Mouse (Mus musculus): Measurements from ENCODE around the gene Nup153.
A peak's percentile ranks its signal among the peaks of the same experiment; 100 is the strongest.

Nup153 gene

GRCm38 (mm10) chr13:46727038-46727836, 503 bp downstream of the Nup153 start:
- peak in 1 of 2 experiments; percentile 72 for DNase-seq

DNA sequence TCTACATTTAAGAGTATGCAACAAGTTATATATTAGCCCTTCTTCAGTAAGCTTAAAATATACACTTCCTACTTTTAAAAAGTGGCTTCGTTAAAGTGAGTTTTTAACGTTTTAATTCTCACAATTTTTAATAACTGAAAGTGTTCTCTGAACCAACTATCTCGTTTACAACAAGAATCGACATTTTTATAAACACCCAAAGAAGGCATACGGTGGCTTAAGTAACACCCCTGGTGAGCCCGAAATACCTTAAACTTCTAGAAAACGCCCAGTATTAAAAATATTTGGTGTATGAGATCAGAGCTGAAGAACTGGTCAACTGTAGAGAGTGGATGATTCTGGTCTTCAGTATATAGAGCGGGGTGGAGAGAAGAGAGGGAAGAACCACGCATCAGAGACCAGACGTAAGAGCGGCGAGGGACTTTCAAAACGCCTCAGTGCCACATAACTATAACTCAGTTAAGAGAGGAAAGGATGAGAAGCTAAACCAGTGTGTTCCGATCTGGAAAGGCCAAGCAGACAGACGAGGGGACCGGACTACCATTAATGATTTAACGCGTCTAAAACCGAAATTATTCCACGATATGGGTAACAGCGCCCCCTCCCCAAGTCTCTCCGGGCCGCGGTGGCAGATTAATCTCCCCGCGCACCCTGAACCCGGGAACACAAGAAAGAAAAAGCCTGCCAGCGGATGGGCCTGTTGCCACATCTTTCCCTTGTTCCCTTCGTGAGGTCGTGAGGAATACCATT, 1.3 kb downstream of the Nup153 start:
- DNase-seq, result peak in 1 of 2 experiments; percentile 23

DNA sequence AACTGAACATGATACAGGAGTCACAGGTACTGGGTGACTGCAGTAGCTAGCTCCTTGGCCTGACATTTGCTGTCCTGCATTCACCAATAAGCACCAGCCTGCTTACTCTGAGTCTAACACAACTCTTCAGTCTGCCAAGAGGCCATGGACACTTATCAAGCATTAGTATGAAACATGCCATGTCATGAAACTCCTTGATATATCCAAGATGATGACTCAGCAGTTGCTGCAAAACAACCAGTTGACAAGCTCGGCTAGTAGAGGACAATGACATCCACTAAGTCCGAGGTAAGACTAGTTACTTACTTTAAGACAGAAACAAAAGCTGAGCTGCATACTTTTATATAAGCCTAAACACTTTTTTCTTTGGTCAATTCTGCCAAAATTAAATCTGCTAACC, 2.5 kb downstream of the Nup153 start:
- no peak for DNase-seq

GRCm38 (mm10) chr13:46724371-46724770, 3.4 kb downstream of the Nup153 start:
- no peak for DNase-seq

DNA sequence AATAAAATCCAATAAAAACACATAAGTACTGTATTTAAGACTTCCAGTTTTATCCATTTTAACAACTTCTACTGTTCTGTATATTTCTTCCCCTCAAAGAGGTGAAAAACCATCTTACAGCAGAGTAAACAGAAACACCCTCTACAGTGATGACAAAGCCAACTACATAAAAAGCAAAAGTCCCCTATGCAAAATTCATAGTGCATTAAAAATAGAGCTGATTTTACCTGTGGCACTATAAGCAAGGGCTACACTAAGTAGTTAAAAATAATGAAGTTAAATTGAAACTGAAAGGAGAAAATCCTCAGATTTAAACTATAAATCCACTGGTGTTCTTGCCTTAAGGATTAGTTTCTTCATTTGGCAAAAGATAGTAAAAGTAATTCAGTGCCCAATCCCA, 6.7 kb downstream of the Nup153 start:
- no peak for DNase-seq

DNA sequence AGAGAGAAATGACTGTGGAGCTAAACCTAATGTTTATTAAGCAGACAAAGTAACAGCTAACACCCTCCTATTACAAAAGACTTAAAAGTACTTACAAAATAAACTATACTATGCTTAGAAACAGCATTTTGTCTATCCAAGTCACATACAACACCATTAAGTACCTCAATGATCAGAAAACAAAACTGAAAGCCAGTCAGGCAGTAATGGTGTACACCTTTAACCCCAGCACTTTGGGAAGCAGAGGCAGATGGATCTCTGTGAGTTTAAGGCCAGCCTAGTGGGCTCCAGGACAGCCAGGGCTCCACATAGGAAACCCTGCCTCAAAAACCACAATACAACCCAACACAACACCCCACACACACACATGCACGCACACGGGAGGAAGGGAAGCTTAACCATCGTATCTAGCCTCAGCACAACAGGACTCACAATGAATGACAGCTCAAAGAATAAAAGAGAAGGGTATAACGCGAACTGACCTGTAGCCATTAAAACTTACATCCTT, 8.8 kb downstream of the Nup153 start:
- no peak for DNase-seq

- no peak for DNase-seq
These were observed 11.6 kb downstream of the Nup153 start for GRCm38 (mm10) chr13:46715976-46716639.

GRCm38 (mm10) chr13:46713486-46713885, 14.3 kb downstream of the Nup153 start:
- no peak for DNase-seq

DNA sequence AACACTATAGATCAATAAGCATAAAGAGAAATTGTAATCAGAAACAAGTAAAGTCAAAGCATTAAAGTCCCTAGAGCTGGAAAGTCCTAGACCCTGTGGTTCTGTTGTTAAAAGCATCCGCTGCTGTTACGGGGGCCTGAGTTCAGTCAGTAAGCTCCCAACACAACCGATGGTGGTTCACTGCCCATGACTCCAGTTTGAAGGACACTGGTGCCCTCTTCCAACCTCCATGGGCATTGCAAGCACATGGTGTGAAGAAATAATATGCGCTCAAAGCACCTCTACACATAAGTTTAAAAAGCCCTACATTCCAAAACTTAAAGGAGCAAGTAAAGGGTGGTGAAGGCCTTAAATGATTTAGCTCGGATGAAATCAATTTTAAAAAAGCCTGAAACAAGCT, 24.6 kb downstream of the Nup153 start:
- DNase-seq, result peak in 1 of 2 experiments; percentile 13

DNA sequence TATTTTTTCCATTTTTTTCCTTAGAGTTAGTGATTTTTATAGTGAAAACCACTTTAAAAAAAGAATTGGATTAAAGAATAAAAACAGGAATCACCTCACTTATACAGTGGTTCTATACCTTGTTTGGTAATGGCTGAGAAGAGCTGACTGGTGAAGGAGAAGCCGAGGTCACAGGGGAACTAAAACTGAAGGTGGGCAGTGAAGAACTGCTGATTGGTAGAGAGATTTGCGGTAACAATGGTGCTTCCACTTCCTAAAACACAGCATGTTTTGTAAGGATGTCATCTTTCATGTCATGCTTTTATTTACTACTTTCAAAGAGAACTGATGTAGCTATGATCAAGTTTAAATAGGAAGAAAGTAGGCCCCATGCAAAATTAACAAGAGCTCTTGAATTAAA, 26.3 kb downstream of the Nup153 start:
- no peak for DNase-seq

DNA sequence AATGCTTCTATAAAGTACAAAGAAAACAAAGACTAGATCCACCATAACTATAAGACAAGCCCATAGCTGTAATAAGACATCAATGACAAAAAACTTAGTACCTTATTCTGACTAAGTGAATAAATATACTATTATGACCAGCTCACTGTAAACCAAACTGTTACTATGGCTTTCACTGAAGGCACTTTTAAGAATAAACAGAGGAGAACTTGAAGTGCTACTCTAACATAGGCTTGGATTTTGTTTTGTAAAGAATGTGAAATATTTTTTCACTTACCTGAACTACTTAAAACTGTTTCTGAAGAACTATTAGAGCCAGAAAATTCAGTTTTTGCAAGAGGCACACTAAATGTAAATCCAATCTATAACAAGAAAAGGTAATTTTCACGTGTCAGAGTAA, 28.4 kb downstream of the Nup153 start:
- no peak for DNase-seq

- DNase-seq, result no peak
These were observed 31.0 kb downstream of the Nup153 start for GRCm38 (mm10) chr13:46696788-46697187.

- no peak for DNase-seq
These were observed 31.8 kb downstream of the Nup153 start for GRCm38 (mm10) chr13:46695932-46696331.

DNA sequence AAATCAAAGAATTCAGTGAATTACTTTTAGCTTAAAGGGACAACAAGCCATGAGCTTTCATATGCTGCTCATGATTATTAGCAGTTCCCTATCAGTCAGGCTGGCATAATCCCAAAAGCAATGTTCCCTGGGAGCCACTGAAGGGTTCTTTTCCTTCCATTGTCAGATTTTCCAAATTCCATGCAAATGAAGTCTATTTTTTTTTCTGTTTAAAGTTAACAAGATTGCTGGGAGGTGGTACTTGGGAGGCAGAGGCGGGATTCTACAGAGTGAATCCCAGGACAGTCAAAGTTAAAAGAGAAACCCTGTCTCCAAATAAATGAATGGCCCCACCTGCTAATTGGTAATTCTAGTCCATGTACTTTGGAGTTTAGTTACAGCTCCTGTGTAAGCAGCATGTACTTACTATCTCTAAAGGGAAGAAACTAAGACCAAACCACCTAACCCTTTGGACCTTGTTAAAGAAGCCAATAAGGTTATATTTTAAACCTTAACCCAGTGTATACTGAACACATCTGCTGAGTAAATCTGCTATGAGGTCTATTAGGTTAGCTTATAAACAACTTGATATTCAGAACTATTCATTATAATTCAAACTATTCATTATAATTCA, 32.3 kb downstream of the Nup153 start:
- no peak for DNase-seq

DNA sequence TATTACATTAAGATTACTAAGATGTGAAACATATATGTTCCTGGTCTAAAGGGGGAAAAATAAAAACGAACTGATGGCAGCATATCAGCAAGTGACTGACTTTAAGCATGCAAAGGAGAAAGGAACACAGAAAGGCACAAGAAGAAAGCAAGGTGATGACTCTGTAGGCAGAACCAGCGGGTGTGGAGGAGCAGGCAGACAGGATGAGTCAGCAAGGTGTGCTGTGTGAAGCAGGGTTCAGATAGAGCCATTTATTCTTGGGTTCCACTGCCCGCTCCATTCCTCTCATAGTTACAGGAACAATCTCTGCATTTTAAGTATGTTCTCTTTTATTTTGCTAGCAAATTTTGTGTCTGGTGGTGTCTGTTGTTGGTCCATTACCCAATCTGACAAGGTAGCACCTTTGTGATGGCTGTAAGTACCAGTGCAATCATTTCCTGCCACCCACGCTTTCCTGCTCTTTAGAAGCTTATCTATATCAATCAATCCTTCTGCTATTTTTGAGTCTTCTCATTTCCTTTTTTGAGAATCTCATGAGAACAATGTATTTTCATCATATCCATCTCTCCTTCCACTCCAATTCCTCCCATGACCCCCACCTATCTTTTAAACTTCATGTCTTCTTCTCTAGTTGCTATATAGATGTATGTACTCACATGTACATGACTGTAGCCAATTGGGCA, 37.0 kb downstream of the Nup153 start:
- DNase-seq, result no peak

- no peak for DNase-seq
These were observed 44.4 kb downstream of the Nup153 start for GRCm38 (mm10) chr13:46683370-46683769.

- DNase-seq, result peak; percentile 51 to 60
These were observed 44.8 kb downstream of the Nup153 start for GRCm38 (mm10) chr13:46682921-46683320.

GRCm38 (mm10) chr13:46677721-46678120, 50.0 kb downstream of the Nup153 start:
- no peak for DNase-seq

DNA sequence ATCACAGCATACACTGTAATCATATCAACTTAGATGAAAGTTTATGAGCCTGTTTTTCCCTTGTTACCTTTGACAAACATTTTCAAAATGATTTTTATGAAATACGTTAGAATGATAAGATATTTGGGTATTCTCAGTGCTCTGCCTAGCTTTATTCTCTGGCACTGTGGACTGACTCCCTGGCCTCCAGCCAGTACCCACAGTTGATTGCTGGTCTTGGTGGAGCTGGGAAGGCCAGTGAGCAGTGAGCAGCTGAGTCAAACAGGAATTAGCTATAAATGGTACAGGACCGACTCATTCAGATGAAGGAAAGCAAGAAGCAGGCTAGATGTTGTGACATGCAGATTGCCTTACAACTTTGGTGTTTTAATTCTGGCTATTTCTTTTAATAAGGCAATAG, 53.1 kb downstream of the Nup153 start:
- DNase-seq, result peak; percentile 52 to 75

- DNase-seq, result no peak
These were observed 57.2 kb downstream of the Nup153 start for GRCm38 (mm10) chr13:46670514-46670913.

- peak in 1 of 2 experiments; percentile 51 for DNase-seq
These were observed 58.0 kb downstream of the Nup153 start for GRCm38 (mm10) chr13:46669620-46670271.
